Mouse (Mus musculus): ENCODE data around the gene Usf2. TPM values are rescaled to one million over a fixed set of nuclear protein-coding genes. Genes with fewer than 3 reads are reported as not detected.
"Not testable (repeated sequence)": the region's sequence is repeated elsewhere in the genome, so short reads cannot be mapped to it uniquely, and the experiment has no call there.

Usf2 gene
- polyA plus RNA-seq, 1 experiment from 2014 or later: 21.7 TPM

- not testable (repeated sequence) for DNase-seq (ENCODE audit: low spot score, missing footprints); H3K9me3 ChIP-seq (ENCODE audit: control insufficient read depth, low read length); H3K36me3 ChIP-seq (ENCODE audit: control insufficient read depth, insufficient read depth, low read length); H3K4me1 ChIP-seq (ENCODE audit: control insufficient read depth, insufficient read depth, low read length); H3K27me3 ChIP-seq (ENCODE audit: control insufficient read depth, insufficient read depth, low read length); H3K27ac ChIP-seq (ENCODE audit: low read depth, low read length); H3K9ac ChIP-seq (ENCODE audit: low read length); H3K4me3 ChIP-seq (ENCODE audit: low read depth, low read length); ATAC-seq (ENCODE audit: low FRiP score); H3K4me2 ChIP-seq
- WGBS: 76% methylated on average over 1 of the region's 1 CpGs
These were observed 16.5 kb downstream of the Usf2 start for GRCm38 (mm10) chr7:30940070-30940469.

DNA sequence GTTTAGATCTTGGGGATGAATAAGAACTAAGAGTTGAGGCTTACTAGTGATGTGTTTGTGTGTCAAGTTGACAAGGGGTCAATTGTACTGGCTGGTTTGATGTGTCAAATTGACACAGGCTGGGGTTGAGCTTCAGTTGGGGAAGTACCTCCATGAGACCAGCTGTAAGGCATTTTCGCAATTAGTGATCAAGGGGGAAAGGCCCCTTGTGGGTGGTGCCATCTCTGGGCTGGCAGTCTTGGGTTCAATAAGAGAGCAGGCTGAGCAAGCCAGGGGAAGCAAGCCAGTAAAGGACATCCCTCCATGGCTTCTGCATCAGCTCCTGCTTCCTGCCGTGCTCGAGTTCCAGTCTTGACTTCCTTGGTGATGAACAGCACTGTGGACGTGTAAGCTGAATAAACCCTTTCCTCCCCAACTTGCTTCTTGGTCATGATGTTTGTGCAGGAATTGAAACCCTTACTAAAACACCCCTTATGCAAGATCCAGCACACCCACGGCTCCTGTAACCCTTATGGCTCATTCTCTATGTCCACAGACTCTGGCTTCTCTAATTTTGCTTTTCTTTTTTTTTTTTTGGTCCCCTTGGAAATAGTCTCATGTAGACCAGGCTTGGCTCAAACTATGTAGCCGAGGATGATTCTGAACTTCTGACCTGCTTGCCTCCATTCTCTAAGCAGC, 21.0 kb downstream of the Usf2 start:
- not testable (repeated sequence) for H3K9me3 ChIP-seq (ENCODE audit: control insufficient read depth, low read length); ATAC-seq (ENCODE audit: low FRiP score); H3K27me3 ChIP-seq (ENCODE audit: control insufficient read depth, insufficient read depth, low read length); H3K9ac ChIP-seq (ENCODE audit: low read length); H3K4me3 ChIP-seq (ENCODE audit: low read depth, low read length); H3K4me1 ChIP-seq (ENCODE audit: control insufficient read depth, insufficient read depth, low read length); H3K27ac ChIP-seq (ENCODE audit: low read depth, low read length); H3K4me2 ChIP-seq; H3K36me3 ChIP-seq (ENCODE audit: control insufficient read depth, insufficient read depth, low read length); DNase-seq (ENCODE audit: low spot score, missing footprints)
- 85% methylated on average over 6 of the region's 6 CpGs for WGBS

- not testable (repeated sequence) for H3K9me3 ChIP-seq (ENCODE audit: control insufficient read depth, low read length); ATAC-seq (ENCODE audit: low FRiP score); H3K4me1 ChIP-seq (ENCODE audit: control insufficient read depth, insufficient read depth, low read length); H3K9ac ChIP-seq (ENCODE audit: low read length); DNase-seq (ENCODE audit: low spot score, missing footprints); H3K4me3 ChIP-seq (ENCODE audit: low read depth, low read length); H3K27ac ChIP-seq (ENCODE audit: low read depth, low read length); H3K4me2 ChIP-seq; H3K36me3 ChIP-seq (ENCODE audit: control insufficient read depth, insufficient read depth, low read length); H3K27me3 ChIP-seq (ENCODE audit: control insufficient read depth, insufficient read depth, low read length)
- 69% methylated on average over 2 of the region's 2 CpGs for WGBS
These were observed 32.0 kb downstream of the Usf2 start, which contains the start of gene Hamp2 for GRCm38 (mm10) chr7:30924581-30924980. Hamp2 (minus strand) TSS chr7:30924681.

DNA sequence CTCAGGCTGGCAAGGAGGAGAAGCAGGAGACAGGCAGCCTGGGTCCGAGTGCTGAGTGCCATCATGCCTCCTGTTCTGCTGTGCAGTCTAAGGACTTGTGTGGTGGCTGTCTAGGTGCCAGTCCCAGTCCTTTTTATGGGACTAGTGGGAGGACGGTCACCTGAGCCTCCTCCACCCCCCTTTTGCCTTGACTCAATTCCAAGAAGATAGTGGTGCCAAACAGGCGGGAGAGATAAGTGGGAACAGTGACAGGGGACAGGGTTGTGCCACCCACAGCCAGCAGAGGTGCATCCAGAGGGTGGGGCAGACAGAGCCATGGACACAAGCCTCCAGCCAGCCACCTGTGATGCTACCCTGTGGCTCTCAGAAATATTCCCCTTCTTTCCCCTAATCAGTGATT, 32.5 kb downstream of the Usf2 start:
- Histone ChIP-seq H3K27me3 (ENCODE audit: control insufficient read depth, insufficient read depth, low read length) (no peaks in the 10 kb centered on the region), H3K36me3 (ENCODE audit: control insufficient read depth, insufficient read depth, low read length) (no peaks in the 10 kb centered on the region), H3K4me3 (ENCODE audit: low read depth, low read length) (no peak overlapping the region), H3K4me2 (no peak overlapping the region), H3K27ac (ENCODE audit: low read depth, low read length) (no peak overlapping the region), H3K9ac (ENCODE audit: low read length) (no peak overlapping the region), H3K4me1 (ENCODE audit: control insufficient read depth, insufficient read depth, low read length) (no peaks in the 10 kb centered on the region), H3K9me3 (ENCODE audit: control insufficient read depth, low read length) (no peaks in the 10 kb centered on the region)
- ATAC-seq (ENCODE audit: low FRiP score) (no peak), DNase-seq (ENCODE audit: low spot score, missing footprints) (no peak)
- WGBS: 79% methylated on average over 3 of the region's 3 CpGs

DNA sequence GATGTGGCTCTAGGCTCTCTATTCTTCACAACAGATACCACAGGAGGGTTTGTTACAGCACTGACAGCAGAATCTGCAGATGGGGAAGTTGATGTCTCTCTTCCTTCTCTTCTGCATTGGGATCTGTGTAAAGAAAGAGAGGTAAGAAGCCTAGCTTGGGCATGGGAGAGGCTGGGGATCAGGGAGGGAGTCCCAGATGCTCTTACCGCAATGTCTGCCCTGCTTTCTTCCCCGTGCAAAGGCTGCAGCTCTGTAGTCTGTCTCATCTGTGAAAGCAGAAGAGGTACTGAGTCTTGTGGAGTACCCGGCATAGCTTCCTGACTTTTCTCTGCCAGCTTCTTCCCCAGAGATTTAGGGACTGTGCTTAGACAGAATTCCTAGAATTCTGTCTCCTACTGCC, 34.1 kb downstream of the Usf2 start:
- DNase-seq (ENCODE audit: low spot score, missing footprints); H3K36me3 ChIP-seq (ENCODE audit: control insufficient read depth, insufficient read depth, low read length); H3K9me3 ChIP-seq (ENCODE audit: control insufficient read depth, low read length); H3K9ac ChIP-seq (ENCODE audit: low read length); H3K4me3 ChIP-seq (ENCODE audit: low read depth, low read length); H3K27ac ChIP-seq (ENCODE audit: low read depth, low read length); H3K4me1 ChIP-seq (ENCODE audit: control insufficient read depth, insufficient read depth, low read length); H3K4me2 ChIP-seq; ATAC-seq (ENCODE audit: low FRiP score); H3K27me3 ChIP-seq (ENCODE audit: control insufficient read depth, insufficient read depth, low read length): not testable (repeated sequence)
- 54% methylated on average over 2 of the region's 3 CpGs for WGBS

- ATAC-seq (ENCODE audit: low FRiP score): no peak
- Histone ChIP-seq H3K36me3 (ENCODE audit: control insufficient read depth, insufficient read depth, low read length) (no peaks in the 10 kb centered on the region), H3K9me3 (ENCODE audit: control insufficient read depth, low read length) (no peaks in the 10 kb centered on the region), H3K27ac (ENCODE audit: low read depth, low read length) (no peak overlapping the region), H3K4me3 (ENCODE audit: low read depth, low read length) (no peak overlapping the region), H3K27me3 (ENCODE audit: control insufficient read depth, insufficient read depth, low read length) (no peaks in the 10 kb centered on the region), H3K9ac (ENCODE audit: low read length) (no peak overlapping the region), H3K4me2 (no peak overlapping the region), H3K4me1 (ENCODE audit: control insufficient read depth, insufficient read depth, low read length) (0 out of 2 replicates have a peak, but pooled peaks cover 2% of the 10 kb centered on the region)
- 71% methylated on average over 3 of the region's 3 CpGs for WGBS
- no peak for DNase-seq (ENCODE audit: low spot score, missing footprints)
These were observed 36.4 kb downstream of the Usf2 start for GRCm38 (mm10) chr7:30920217-30920616.

- H3K27ac ChIP-seq (ENCODE audit: low read depth, low read length): no peak overlapping the region
- no peak overlapping the region for H3K4me2 ChIP-seq
- no peak overlapping the region for H3K9ac ChIP-seq (ENCODE audit: low read length)
- 57% methylated on average over 4 of the region's 4 CpGs for WGBS
- no peaks in the 10 kb centered on the region for H3K36me3 ChIP-seq (ENCODE audit: control insufficient read depth, insufficient read depth, low read length)
- no peak overlapping the region for H3K4me3 ChIP-seq (ENCODE audit: low read depth, low read length)
- ATAC-seq (ENCODE audit: low FRiP score): no peak
- no peak for DNase-seq (ENCODE audit: low spot score, missing footprints)
- no peaks in the 10 kb centered on the region for H3K9me3 ChIP-seq (ENCODE audit: control insufficient read depth, low read length)
- H3K27me3 ChIP-seq (ENCODE audit: control insufficient read depth, insufficient read depth, low read length): no peaks in the 10 kb centered on the region
- 0 out of 2 replicates have a peak, but pooled peaks cover 2% of the 10 kb centered on the region for H3K4me1 ChIP-seq (ENCODE audit: control insufficient read depth, insufficient read depth, low read length)
These were observed 39.4 kb downstream of the Usf2 start for GRCm38 (mm10) chr7:30917219-30917618.

GRCm38 (mm10) chr7:30916713-30917112, 39.9 kb downstream of the Usf2 start:
- H3K4me1 ChIP-seq (ENCODE audit: control insufficient read depth, insufficient read depth, low read length): 0 out of 2 replicates have a peak, but pooled peaks cover 2% of the 10 kb centered on the region
- no peaks in the 10 kb centered on the region for H3K36me3 ChIP-seq (ENCODE audit: control insufficient read depth, insufficient read depth, low read length)
- no peaks in the 10 kb centered on the region for H3K27me3 ChIP-seq (ENCODE audit: control insufficient read depth, insufficient read depth, low read length)
- no peak overlapping the region for H3K4me2 ChIP-seq
- DNase-seq (ENCODE audit: low spot score, missing footprints) (no peak), ATAC-seq (ENCODE audit: low FRiP score) (no peak)
- H3K9me3 ChIP-seq (ENCODE audit: control insufficient read depth, low read length): no peaks in the 10 kb centered on the region
- no peak overlapping the region for H3K4me3 ChIP-seq (ENCODE audit: low read depth, low read length)
- WGBS: 21% methylated on average over 6 of the region's 6 CpGs
- H3K27ac ChIP-seq (ENCODE audit: low read depth, low read length): no peak overlapping the region
- H3K9ac ChIP-seq (ENCODE audit: low read length): no peak overlapping the region

DNA sequence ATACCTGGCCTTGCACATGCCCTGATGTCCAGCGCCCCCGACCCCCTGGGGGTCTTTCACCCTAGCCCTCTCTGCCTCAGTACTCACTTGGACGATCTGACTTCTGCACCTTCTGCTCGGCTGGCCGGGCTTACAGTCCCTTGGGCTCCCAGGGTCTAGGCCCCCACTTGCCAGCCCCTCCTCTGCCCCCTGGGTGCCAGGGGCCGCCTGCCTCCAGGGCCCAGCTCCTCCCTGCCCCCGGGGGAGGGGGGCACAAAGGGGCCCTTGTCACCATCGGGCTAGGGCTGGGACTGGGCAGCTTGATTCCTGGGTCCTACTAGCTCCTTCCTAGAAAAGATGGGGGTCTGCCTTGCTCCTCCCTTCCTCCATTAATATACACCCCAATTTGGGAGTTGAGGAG, 41.9 kb downstream of the Usf2 start, which contains the start of gene Mag:
Gene Mag, minus strand, starts transcription at position 142 of the 400 bp plus-strand sequence.
- WGBS: 78% methylated on average over 8 of the region's 8 CpGs
- Histone ChIP-seq H3K9me3 (ENCODE audit: control insufficient read depth, low read length) (no peaks in the 10 kb centered on the region), H3K36me3 (ENCODE audit: control insufficient read depth, insufficient read depth, low read length) (no peaks in the 10 kb centered on the region), H3K4me2 (no peak within 1 kb of the TSS), H3K4me3 (ENCODE audit: low read depth, low read length) (no peak within 1 kb of the TSS), H3K27me3 (ENCODE audit: control insufficient read depth, insufficient read depth, low read length) (no peaks in the 10 kb centered on the region), H3K9ac (ENCODE audit: low read length) (no peak within 1 kb of the TSS), H3K27ac (ENCODE audit: low read depth, low read length) (no peak within 1 kb of the TSS), H3K4me1 (ENCODE audit: control insufficient read depth, insufficient read depth, low read length) (0 out of 2 replicates have a peak, but pooled peaks cover 2% of the 10 kb centered on the region)
- ATAC-seq (ENCODE audit: low FRiP score) (no peak), DNase-seq (ENCODE audit: low spot score, missing footprints) (no peak)

Measured in midbrain, embryonic 11.5 days (tissue).